Mouse (Mus musculus) forebrain, postnatal 0 days (tissue): ENCODE measurements around the gene Asb3. TPM values are rescaled to one million over a fixed set of nuclear protein-coding genes. Genes with fewer than 3 reads are reported as not detected.

Experiments used
- ATAC-seq: fragments of 200-750 bp; cut with Nextera tagmentation; 2 replicates; pipeline ENCODE4 v1.8.0; 2017; ENCODE audit warnings: mild to moderate bottlenecking, moderate library complexity
- DNase-seq: peaks from one replicate; pipeline ENCODE4 v3.0.0-alpha.2; 2015
- H3K27ac ChIP-seq: fragments of 300-500 bp; sonication (generic); 2 replicates; pipeline ENCODE4 v1.5.1; 2014; ENCODE audit warnings: low read depth, mild to moderate bottlenecking, antibody characterized with exemption, low read length, moderate library complexity, mixed read lengths
- H3K27me3 ChIP-seq: fragments of 300-500 bp; sonication (generic); 2 replicates; pipeline ENCODE4 v1.6.1; 2014; ENCODE audit warnings: mild to moderate bottlenecking, low read length, mixed read lengths; ENCODE audit not compliant: insufficient read depth
- H3K36me3 ChIP-seq: fragments of 300-500 bp; sonication (generic); 2 replicates; pipeline ENCODE4 v1.6.1; 2014; ENCODE audit warnings: mild to moderate bottlenecking, moderate library complexity; ENCODE audit not compliant: insufficient read depth
- H3K4me1 ChIP-seq: fragments of 300-500 bp; sonication (generic); 2 replicates; pipeline ENCODE4 v1.6.1; 2014; ENCODE audit warnings: antibody characterized with exemption; ENCODE audit not compliant: insufficient read depth
- H3K4me2 ChIP-seq: fragments of 300-500 bp; sonication (generic); 2 replicates; pipeline ENCODE4 v1.6.1; 2014; ENCODE audit warnings: low read depth, mild to moderate bottlenecking, moderate library complexity
- H3K4me3 ChIP-seq: fragments of 300-500 bp; sonication (generic); 2 replicates; pipeline ENCODE4 v1.5.1; 2014; ENCODE audit warnings: low read depth, low read length, mixed read lengths
- H3K9ac ChIP-seq: fragments of 300-500 bp; sonication (generic); 2 replicates; pipeline ENCODE4 v1.6.1; 2014; ENCODE audit warnings: mild to moderate bottlenecking
- H3K9me3 ChIP-seq: fragments of 300-500 bp; sonication (generic); 2 replicates; pipeline ENCODE4 v1.6.1; 2016; ENCODE audit warnings: low read length
- CTCF ChIP-seq: sonication (generic); IDR thresholded peaks from 2 replicates; pipeline ENCODE4 v1.5.1; 2016; ENCODE audit warnings: antibody characterized with exemption, control low read depth, low read depth
- WGBS: fragments of 180-500 bp; shearing (Covaris S2); extraction: QIAGEN DNeasy Blood & Tissue Kit; methylation state at CpG from one replicate; pipeline ENCODE4 v1.1.7; 2014; 5-methylcytosine and 5-hydroxymethylcytosine counted together
- polyA plus RNA-seq: library from polyadenylated mRNA; unstranded; fragments of >200 nt; fragmentation: Nextera tagmentation; extraction: Ambion mirVana; gene quantifications from 2 replicates; pipeline ENCODE4 v1.2.1, GENCODE M21; 2015
- total RNA-seq: library from RNA; depleted of rRNA; stranded (reverse); fragments of >200 nt; gene quantifications from 2 replicates; pipeline ENCODE4 v1.2.3, GENCODE M21; 2014

Gene Asb3
- total and polyA plus RNA-seq, 2 experiments from 2014 or later, result 25.5 to 25.7 TPM

DNA sequence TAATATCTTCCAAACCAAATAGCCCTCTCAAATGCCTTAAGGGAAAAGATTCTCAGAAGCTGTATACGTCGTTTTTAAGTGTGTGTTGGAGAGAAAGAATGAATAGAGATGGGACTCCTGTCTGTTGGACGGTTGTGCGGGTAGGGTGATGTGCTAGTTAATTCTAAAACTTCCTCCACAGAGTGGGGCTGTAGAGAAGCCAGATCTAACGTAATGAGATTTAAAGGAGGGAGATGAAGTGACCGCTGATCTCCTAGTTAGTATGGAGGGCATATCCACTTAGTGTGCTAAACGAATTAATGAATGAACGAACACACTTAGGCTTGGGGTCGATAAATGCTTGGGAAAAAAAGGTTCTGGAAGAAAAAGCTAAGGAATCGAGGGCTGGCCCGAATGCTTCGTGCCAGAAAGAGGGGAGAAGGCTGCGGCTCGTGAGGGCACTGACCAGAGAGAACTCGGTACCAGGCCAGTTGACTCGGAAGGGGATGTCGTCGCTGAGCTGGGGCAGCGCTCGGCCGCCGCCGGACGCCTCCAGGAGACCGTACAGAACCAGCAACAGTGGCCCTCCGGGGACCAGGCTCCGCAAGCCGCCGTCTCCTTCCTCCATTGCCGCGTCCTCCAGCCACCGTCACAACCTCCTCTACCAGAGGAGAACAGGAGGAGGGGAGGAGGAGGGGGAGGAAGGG lies 68.4 kb downstream of the Asb3 start:
- H3K4me2 ChIP-seq, result peak overlapping the region; percentile 72
- no peak; the same call in 1 of the 2 replicates for TF ChIP-seq CTCF
- H3K27me3 ChIP-seq, result no peaks in the 10 kb centered on the region
- under 1% methylated on average over 28 of the region's 32 CpGs for WGBS
- peaks cover 9% of the 10 kb centered on the region; the same call in 1 of the 2 replicates for H3K9me3 ChIP-seq
- H3K36me3 ChIP-seq, result peaks cover 9% of the 10 kb centered on the region; the same call in 1 of the 2 replicates
- ATAC-seq (peak; percentile 79), DNase-seq (peak; percentile 45)
- peak overlapping the region; percentile 78 for H3K9ac ChIP-seq
- no peaks in the 10 kb centered on the region; the same call in 1 of the 2 replicates for H3K4me1 ChIP-seq
- peak overlapping the region; percentile 79 for H3K27ac ChIP-seq
- peak overlapping the region; percentile 64 for H3K4me3 ChIP-seq

DNA sequence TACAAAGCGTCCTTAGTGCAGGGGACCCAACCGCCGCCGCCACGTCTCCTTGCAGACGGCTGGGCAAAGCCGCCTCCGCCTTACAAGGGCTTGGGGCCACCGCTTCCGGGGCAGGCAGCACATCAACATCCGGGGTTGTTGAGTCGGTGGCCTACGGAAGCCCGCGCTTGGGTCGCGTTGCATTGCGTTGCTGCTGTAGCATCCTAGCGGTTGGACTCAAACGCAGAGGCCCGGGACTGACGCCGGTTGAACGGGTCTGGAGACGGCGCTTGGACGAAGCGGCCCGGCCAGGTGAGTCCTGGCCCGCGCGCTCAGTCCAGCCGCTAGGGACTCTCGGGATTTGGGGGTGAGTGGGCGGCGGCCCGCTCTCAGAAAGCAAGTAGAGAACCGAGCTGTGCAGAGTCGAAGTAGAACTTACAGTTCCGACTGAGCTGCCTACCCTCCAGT lies 69.1 kb downstream of the Asb3 start, which contains the start of gene Erlec1:
TSS of gene Erlec1 (minus strand) at position 57 of the 447 bp plus-strand sequence.
- peaks cover 4% of the 10 kb centered on the region; the same call in 1 of the 2 replicates for H3K36me3 ChIP-seq
- peak within 1 kb of the TSS; percentile 64 for H3K4me3 ChIP-seq
- peaks cover 9% of the 10 kb centered on the region; the same call in 1 of the 2 replicates for H3K9me3 ChIP-seq
- peak within 1 kb of the TSS; percentile 78 for H3K9ac ChIP-seq
- peak within 1 kb of the TSS; percentile 79 for H3K27ac ChIP-seq
- DNase-seq, result peak; percentile 94
- peak within 1 kb of the TSS; percentile 72 for H3K4me2 ChIP-seq
- WGBS, result under 1% methylated on average over 40 of the region's 40 CpGs
- no peaks in the 10 kb centered on the region; the same call in 1 of the 2 replicates for H3K4me1 ChIP-seq
- no peaks in the 10 kb centered on the region for H3K27me3 ChIP-seq
- peak; percentile 53 for TF ChIP-seq CTCF
- ATAC-seq, result peak; percentile 100

DNA sequence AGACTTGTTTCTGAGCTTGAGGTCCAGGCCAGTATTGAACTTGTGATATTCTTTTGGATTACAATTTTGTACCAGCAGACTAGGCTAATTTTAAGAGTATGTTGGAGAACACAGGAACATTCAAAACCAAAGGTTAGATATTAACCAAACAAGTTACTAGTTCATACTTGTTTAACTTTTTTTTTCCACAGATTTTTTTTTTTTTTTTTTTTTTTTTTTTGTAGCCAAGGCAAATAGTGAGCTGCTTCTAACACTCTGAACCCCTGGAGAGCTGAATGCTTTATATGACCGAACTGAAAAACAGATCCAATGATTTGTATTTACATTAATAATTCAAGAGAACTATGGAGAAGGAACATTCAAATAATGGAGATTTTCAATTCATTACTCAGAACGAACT lies 100.0 kb downstream of the Asb3 start:
- TF ChIP-seq CTCF, result no peak
- Histone ChIP-seq H3K4me2 (peak overlapping the region; percentile 71; the same call in 1 of the 2 replicates), H3K9ac (peak overlapping the region; percentile 77; the same call in 1 of the 2 replicates), H3K4me1 (no peaks in the 10 kb centered on the region), H3K4me3 (peak overlapping the region; percentile 70), H3K36me3 (no peaks in the 10 kb centered on the region), H3K27me3 (no peaks in the 10 kb centered on the region), H3K9me3 (no peaks in the 10 kb centered on the region), H3K27ac (no peak overlapping the region)
- 33% methylated on average over 2 of the region's 2 CpGs for WGBS
- ATAC-seq (no peak), DNase-seq (no peak)

DNA sequence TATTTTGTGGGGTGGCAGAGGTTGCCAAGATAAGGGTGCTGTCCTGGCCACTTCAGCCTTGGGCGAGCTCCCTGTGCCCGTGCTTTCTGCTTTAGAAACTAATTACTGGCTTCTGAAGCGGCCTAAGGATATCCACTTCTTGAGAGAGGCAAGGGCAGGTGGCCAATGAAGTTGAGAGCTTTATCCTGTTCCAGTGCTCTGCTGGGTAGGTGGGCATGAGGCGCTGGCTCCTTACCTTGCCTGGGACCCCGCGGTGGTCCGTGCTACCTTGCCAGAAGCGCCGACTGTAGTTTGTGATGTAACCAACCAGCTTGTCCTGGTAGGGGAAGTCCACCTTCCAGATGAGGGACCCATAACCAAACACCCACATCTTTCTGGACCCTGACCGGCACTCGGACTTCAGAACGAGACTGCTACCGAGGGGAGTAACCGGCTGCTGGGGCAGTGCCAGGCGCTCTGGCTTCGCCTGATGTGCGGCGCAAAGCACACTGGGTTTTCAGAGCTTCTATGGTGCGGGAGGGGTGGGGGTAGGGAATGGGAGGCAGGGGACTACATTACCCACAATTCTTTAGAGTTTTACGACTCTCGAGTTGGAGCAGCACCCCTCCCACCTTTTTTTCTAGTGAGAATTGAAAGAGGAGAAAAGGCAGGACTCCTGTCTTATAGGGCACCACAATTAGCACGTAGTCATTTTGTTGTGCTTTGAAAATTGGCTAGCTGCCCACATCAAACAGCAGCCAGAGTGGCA lies 100.8 kb downstream of the Asb3 start, which contains the start of gene Chac2:
TSS of gene Chac2 (minus strand) at position 474 of the 748 bp plus-strand sequence.
- ATAC-seq, result peak; percentile 99
- Histone ChIP-seq H3K27me3 (no peaks in the 10 kb centered on the region), H3K4me2 (peak within 1 kb of the TSS; percentile 71), H3K4me1 (no peaks in the 10 kb centered on the region), H3K4me3 (peak within 1 kb of the TSS; percentile 70), H3K36me3 (no peaks in the 10 kb centered on the region), H3K27ac (peak within 1 kb of the TSS; percentile 77), H3K9ac (peak within 1 kb of the TSS; percentile 77), H3K9me3 (no peaks in the 10 kb centered on the region)
- 2% methylated on average over 22 of the region's 22 CpGs for WGBS
- TF ChIP-seq CTCF, result no peak
- DNase-seq, result peak; percentile 92

DNA sequence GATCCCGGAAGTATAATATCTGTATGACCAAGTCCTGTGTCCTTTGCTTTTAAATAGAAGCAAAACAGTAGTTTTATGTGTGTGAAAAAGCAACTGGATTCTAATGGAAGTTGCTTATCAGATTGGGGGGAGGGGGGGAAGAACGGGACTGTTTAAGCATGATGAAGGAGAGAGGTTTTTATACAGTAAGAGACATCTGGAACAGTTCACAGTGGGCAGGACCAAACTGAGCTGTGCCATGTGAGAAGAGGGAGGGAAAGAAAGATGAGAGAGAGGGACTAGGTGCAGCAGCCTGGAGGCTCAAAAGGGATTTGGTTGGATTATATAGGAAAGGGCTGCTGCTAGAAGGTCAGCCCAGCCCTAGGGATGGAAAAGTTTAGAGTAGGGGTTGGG lies 101.4 kb downstream of the Asb3 start:
- ATAC-seq (peak; percentile 72), DNase-seq (no peak)
- no peak for TF ChIP-seq CTCF
- Histone ChIP-seq H3K4me2 (peak overlapping the region; percentile 71), H3K4me3 (peak overlapping the region; percentile 70), H3K27ac (peak overlapping the region; percentile 77), H3K27me3 (no peaks in the 10 kb centered on the region), H3K36me3 (no peaks in the 10 kb centered on the region), H3K9me3 (no peaks in the 10 kb centered on the region), H3K4me1 (no peaks in the 10 kb centered on the region), H3K9ac (peak overlapping the region; percentile 77)
- 0% methylated on average over 2 of the region's 2 CpGs for WGBS

DNA sequence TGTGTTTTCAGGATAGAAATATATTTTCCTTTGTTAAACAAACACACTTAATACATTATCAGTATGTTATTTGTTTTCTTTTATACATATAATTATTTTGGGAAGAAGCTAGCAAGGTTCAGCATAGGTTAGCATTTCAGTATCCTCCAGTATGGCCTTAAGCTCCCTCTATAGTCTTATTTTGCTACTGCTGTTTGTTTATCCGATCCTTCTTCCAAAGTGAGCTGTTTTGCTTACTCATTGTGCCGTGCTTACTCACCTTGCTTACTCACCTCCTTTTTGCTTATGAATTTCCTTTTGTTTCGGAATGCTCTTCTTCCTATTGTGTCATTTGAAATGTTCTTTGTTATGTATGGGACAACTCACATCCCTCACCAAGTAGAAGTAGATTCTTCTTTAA lies 111.5 kb downstream of the Asb3 start:
- Histone ChIP-seq H3K4me1 (no peaks in the 10 kb centered on the region), H3K36me3 (no peaks in the 10 kb centered on the region), H3K4me3 (no peak overlapping the region), H3K9me3 (no peaks in the 10 kb centered on the region), H3K4me2 (no peak overlapping the region), H3K27ac (no peak overlapping the region), H3K9ac (no peak overlapping the region), H3K27me3 (no peaks in the 10 kb centered on the region)
- DNase-seq (no peak), ATAC-seq (no peak)
- TF ChIP-seq CTCF, result no peak
- WGBS, result 89% methylated on average over 3 of the region's 3 CpGs
